Mouse (Mus musculus): ENCODE measurements around the gene Prkg1.

- TF ChIP-seq CTCF (IDR thresholded peaks at IDR 0.05; ENCODE audit: control insufficient read depth, insufficient read depth, insufficient replicate concordance, low read depth, low read length): no peak
- TF ChIP-seq POLR2A (IDR thresholded peaks at IDR 0.05; ENCODE audit: control insufficient read depth, low read depth, low read length): no peak
These were observed 565.2 kb downstream of the Prkg1 start for GRCm38 (mm10) chr19:31199583-31199982.
